Mouse (Mus musculus) brown adipose tissue, adult 24 weeks (tissue): ENCODE measurements around the gene Olfr145. TPM values are rescaled to one million over a fixed set of nuclear protein-coding genes. Genes with fewer than 3 reads are reported as not detected.

Experiments used
- H3K27ac ChIP-seq: fragments of 200-500 bp; replicated peaks from 2 replicates; pipeline ENCODE4 v1.5.1; 2012; ENCODE audit warnings: low read depth, mild to moderate bottlenecking, low read length
- H3K4me1 ChIP-seq: fragments of 200-500 bp; 2 replicates; pipeline ENCODE4 v1.6.1; 2012; ENCODE audit warnings: low read length, mixed read lengths; ENCODE audit not compliant: control insufficient read depth, insufficient read depth, insufficient read length
- H3K4me3 ChIP-seq: fragments of 200-500 bp; 2 replicates; pipeline ENCODE4 v1.5.1; 2012; ENCODE audit warnings: low read depth, mild to moderate bottlenecking, low read length, moderate library complexity; ENCODE audit not compliant: insufficient read depth
- polyA plus RNA-seq: library from polyadenylated mRNA; stranded (reverse); fragments of >200 nt; gene quantifications from 2 replicates; pipeline ENCODE4 v1.2.4, GENCODE M21; 2012; ENCODE audit not compliant: missing spikeins, insufficient read depth, insufficient read length

The Olfr145 gene
- polyA plus RNA-seq, 1 experiment, result not detected

DNA sequence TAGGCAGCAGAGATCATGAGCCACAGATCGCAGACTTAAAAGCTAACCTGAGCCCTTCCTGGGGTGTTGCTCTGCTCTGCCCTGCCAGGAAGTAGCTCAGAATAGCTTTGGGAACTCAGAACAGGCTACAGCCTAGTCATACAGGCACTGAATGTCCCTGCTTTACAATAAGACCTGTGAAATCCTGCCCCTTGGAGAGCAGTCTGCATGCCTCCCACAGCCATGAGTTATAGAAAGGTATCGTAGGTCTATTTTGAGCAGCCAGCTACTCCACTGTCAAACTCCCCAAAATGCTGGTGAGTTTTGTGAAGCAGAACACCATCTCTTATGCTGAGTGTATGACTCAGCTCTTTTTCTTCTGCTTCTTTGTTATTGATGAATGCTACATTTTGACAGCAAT is 44.6 kb downstream of the Olfr145 start:
- Histone ChIP-seq H3K4me3 (no peak overlapping the region), H3K4me1 (no peaks in the 10 kb centered on the region)

More for the DNA sequence above, 44.6 kb downstream of the Olfr145 start:
- H3K27ac ChIP-seq, result no peak overlapping the region

Other genes with a start within 250 kb of the Olfr145 start
- gene Tbrg1, start 239.4 kb upstream of the Olfr145 start, polyA plus RNA-seq, result 15.1 and 15.6 TPM in 2 replicates
- gene Panx3, start 227.5 kb upstream of the Olfr145 start, polyA plus RNA-seq, result not detected in 2 replicates
- gene Olfr160, start 180.5 kb upstream of the Olfr145 start, polyA plus RNA-seq, result not detected in 2 replicates
- not detected in 2 replicates for gene Olfr874, start 151.6 kb upstream of the Olfr145 start, polyA plus RNA-seq
- gene Olfr875, start 124.9 kb upstream of the Olfr145 start, polyA plus RNA-seq, result not detected in 2 replicates
- not detected in 2 replicates for gene Olfr876, start 93.7 kb upstream of the Olfr145 start, polyA plus RNA-seq
- not detected in 2 replicates for gene Olfr877, start 42.5 kb upstream of the Olfr145 start, polyA plus RNA-seq
- gene Olfr878, start 21.1 kb downstream of the Olfr145 start, polyA plus RNA-seq, result not detected in 2 replicates
- not detected in 2 replicates for gene Olfr881, start 95.1 kb downstream of the Olfr145 start, polyA plus RNA-seq
- gene Olfr883, start 129.1 kb downstream of the Olfr145 start, polyA plus RNA-seq, result not detected in 2 replicates
- not detected in 2 replicates for gene Olfr884, start 149.8 kb downstream of the Olfr145 start, polyA plus RNA-seq
- gene Olfr885, start 164.6 kb downstream of the Olfr145 start, polyA plus RNA-seq, result not detected in 2 replicates
- not detected in 2 replicates for gene Olfr887, start 187.3 kb downstream of the Olfr145 start, polyA plus RNA-seq
- not detected in 2 replicates for gene Olfr888, start 211.4 kb downstream of the Olfr145 start, polyA plus RNA-seq
- not detected in 2 replicates for gene Olfr889, start 218.5 kb downstream of the Olfr145 start, polyA plus RNA-seq
- gene Olfr890, start 245.8 kb downstream of the Olfr145 start, polyA plus RNA-seq, result not detected in 2 replicates